Mouse (Mus musculus) v-Abl transformed pro-B cells (cell line): ENCODE data around the gene Nhlrc1.

Experiments used
- in situ Hi-C, 2 experiments: fragments of 400-800 bp; cut with MboI; formaldehyde crosslinking; loops; one replicate each; pipeline ENCODE4 v1.15.1; 2025; ENCODE audit not compliant: unreplicated experiment in 2 of 2

The Nhlrc1 gene

GRCm38 (mm10) chr13:47014334-47015194, at the start of gene Nhlrc1:
Gene Nhlrc1, minus strand, starts transcription at chr13:47014850.
- in situ Hi-C loops: no loop called here

DNA sequence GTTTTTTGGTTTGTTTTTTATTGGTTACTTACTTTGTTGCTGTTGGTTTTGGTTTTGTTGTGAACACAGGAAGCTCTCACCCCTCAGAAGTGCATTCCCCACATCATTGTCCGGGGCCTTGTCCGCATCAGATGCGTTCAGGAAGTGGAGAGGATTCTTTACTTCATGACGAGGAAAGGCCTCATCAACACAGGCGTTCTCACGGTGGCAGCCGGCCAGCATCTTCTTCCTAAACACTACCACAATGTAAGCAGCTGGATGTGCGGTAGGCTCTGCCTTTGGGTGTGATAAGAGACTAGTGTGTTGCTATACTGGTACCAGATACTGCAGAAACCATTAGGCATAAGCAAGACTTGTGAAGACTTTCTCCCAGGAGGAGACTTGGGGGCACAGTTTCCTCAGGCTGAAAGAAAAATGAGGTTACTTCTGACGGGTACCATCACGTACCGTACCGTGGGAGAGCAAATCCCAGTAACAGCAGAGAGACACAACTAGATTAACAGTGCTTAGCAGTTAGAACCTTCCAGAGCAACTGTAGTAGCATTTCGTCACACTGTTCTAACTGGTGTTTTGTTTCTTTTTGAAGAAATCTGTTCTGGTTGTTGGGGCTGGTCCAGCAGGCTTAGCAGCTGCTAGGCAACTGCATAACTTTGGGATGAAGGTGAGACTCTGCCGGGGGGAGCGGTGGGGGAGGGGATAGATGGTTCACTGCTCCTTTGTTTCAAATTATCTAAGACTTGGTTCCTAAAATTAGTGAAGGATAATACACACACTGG, 49.5 kb upstream of the Nhlrc1 start:
- in situ Hi-C loops: no loop called here

- in situ Hi-C loops: no loop called here
These were observed 48.1 kb upstream of the Nhlrc1 start for GRCm38 (mm10) chr13:47062756-47063155.

DNA sequence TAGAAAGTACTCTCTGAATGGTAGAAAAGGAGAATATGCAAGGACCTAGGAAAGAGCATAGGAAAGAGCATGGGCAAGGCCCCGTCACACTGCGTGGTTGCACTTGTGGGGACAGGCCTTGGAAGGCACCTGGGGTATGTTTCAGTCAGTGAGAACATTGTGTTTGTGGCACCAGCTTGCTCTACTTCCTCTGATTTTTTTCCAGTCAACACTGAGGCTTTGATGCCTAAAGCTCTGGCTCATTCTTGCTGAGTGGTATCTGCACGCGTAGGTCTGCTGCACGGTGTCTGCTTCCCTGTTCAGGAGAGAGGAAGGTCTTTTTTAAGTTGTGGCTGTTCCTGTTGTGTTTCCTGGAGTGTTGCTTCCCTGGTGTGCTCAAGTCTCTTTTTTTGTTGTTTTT, 42.1 kb upstream of the Nhlrc1 start:
- in situ Hi-C loops: no loop called here

- in situ Hi-C loops: no loop called here
These were observed 41.5 kb upstream of the Nhlrc1 start for GRCm38 (mm10) chr13:47056126-47056525.

- in situ Hi-C loops: no loop called here
These were observed 39.3 kb upstream of the Nhlrc1 start for GRCm38 (mm10) chr13:47053971-47054370.

GRCm38 (mm10) chr13:47050009-47050408, 35.4 kb upstream of the Nhlrc1 start:
- in situ Hi-C loops: no loop called here

GRCm38 (mm10) chr13:47047996-47048395, 33.3 kb upstream of the Nhlrc1 start:
- in situ Hi-C loops: loop anchor here (10.0 to 25.0 kb wide), 4 partner anchors 57 to 1086 kb away; partner anchors contain the start of genes Dek (in 2 of the 2), Fam8a1 (in 2 of the 2), Nup153 (in 2 of the 2) and Atxn1 (in 1 of the 2)

DNA sequence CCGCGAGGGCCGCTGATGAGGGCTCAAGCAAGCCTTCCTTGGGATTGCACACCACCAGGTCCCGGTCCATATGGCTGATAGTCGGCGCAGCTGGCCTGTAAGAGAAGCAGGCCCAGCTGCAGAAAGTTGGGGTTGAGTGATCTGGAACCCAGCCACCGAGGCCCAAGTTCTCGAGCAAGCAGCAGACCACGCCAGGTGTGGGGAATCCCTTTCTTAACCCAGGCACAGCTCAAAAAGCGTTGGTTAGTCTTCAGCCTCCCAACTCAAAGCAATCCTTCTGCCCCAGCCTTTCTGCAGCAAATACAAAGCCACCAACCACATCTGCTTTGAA, 29.9 kb upstream of the Nhlrc1 start, which contains the start of gene Tpmt:
Gene Tpmt, minus strand, starts transcription at position 121 of the 331 bp plus-strand sequence.
- in situ Hi-C loops: loop anchor here (10.0 to 25.0 kb wide), 4 partner anchors 60 to 1082 kb away; partner anchors contain the start of genes Dek (in 2 of the 2), Fam8a1 (in 2 of the 2), Nup153 (in 2 of the 2) and Atxn1 (in 1 of the 2)

DNA sequence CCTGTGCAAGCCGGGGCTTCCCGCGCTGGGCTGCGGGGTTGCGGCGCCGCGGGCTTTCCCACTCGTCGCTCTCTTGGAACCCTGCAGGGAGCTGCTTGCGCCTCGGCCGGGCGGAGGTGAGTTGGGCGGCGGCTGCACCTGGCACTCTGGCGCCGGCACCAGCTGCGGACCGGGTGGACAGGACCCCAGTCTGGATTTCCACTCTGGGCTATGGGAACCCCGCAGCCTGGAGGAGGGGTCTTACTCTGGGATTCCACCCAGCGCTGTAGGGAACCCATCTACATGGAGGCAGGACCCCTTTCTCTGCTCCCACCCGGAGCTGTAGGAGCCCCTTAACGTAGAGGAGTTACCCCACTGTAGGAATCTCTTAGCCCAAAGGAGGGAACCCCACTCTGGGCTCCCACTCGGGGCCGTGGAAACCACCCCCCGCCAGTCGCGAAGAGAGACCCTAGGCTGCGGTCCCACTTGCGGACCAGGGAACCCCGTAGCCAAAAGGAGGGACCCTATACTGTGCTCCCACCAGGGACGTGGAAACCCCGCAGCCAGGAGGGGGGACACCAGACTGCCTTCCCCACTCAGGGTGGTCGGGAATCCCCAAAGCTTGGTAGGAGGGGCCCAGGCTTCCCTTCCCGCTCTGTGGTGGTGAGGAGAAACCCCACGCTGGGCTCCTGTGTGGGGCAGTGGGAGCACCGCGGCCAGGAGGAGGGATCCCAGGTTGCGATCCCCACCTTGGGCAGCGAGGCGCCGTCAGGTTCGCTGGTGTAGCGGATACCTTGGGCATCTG, 29.4 kb upstream of the Nhlrc1 start:
- in situ Hi-C loops: loop anchor here (10.0 to 25.0 kb wide), 4 partner anchors 61 to 1082 kb away; partner anchors contain the start of genes Dek (in 2 of the 2), Fam8a1 (in 2 of the 2), Nup153 (in 2 of the 2) and Atxn1 (in 1 of the 2)

- in situ Hi-C loops: loop anchor here (10.0 to 25.0 kb wide), 4 partner anchors 62 to 1081 kb away; partner anchors contain the start of genes Dek (in 2 of the 2), Fam8a1 (in 2 of the 2), Nup153 (in 2 of the 2) and Atxn1 (in 1 of the 2)
These were observed 28.5 kb upstream of the Nhlrc1 start, which contains the start of gene Kdm1b for GRCm38 (mm10) chr13:47043030-47043680. Gene Kdm1b, plus strand, starts transcription at chr13:47043499.

DNA sequence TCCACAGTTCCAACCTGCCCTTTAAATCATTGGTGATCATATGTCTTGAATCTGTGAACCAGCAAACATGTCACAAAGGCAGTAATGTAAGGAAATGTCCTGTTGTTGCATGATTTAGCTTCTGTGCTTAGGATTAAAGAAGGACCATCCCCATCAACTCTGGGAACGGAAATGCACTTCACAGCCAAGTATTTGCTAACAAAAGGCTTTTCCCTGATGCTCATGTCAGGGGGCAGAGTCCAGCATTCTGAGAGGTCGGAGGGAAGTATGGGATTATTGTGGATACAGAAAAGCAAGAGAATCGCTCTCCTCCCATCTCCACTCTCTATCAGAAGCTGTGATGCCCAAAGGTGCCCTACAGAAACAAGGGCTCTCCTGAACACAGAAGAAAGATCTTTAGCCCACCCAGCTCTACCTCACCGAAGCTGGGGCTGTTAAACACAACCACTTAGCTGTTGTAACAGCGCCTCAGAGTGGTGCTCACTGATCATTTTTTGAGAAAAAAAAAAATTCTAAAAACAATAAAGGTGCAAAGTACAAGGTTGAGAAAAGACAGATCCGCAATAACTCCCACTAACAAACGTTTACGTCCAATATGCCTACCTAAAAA, 27.5 kb upstream of the Nhlrc1 start:
- in situ Hi-C loops: loop anchor here (10.0 to 25.0 kb wide), 4 partner anchors 63 to 1080 kb away; partner anchors contain the start of genes Dek (in 2 of the 2), Fam8a1 (in 2 of the 2), Nup153 (in 2 of the 2) and Atxn1 (in 1 of the 2)

DNA sequence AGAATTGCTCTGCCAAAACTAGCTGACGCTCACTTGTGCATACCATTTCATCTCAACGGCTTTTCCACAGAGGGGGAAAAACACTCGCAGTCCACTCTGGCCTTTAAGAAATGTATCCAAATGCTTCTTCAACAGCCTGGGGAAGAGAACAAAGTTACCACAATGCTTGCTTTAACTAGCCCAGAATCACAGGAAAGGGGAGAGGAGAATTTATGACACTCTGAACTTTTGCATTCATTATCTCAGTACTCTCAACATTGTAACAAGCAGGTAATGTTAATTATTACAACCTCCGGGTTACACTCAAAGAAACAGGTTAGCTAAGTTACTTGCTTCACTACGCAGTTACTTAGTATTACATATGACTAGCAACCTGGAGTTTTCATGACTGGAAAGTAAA, 25.4 kb upstream of the Nhlrc1 start:
- in situ Hi-C loops: loop anchor here (10.0 to 25.0 kb wide), 4 partner anchors 65 to 1078 kb away; partner anchors contain the start of genes Dek (in 2 of the 2), Fam8a1 (in 2 of the 2), Nup153 (in 2 of the 2) and Atxn1 (in 1 of the 2)

DNA sequence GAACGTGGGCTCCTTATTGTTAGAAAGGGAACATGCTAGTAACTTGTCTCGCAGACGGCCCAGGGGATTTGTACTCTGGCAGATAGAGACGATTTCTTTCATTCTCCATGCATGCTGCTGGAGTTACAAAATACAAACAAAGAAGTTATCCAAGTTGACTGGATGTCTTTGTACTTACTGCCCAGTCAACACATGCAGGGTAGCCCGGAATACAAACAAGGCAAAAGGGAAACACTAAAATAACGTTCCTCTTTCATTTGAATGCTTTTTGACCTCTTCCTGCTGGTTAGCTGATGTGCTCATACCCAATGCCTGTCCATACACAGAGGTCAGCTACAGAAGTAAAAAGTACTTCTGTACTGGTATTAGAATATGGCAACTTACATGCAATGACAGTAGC, 23.3 kb upstream of the Nhlrc1 start:
- in situ Hi-C loops: loop anchor here (25.0 kb wide), 3 partner anchors 301 to 1076 kb away; partner anchors contain the start of genes Fam8a1 (in 2 of the 2), Nup153 (in 2 of the 2) and Atxn1 (in 1 of the 2)

GRCm38 (mm10) chr13:47033602-47034001, 19.0 kb upstream of the Nhlrc1 start:
- in situ Hi-C loops: loop anchor here (25.0 kb wide), 3 partner anchors 296 to 1071 kb away; partner anchors contain the start of genes Fam8a1 (in 2 of the 2), Nup153 (in 2 of the 2) and Atxn1 (in 1 of the 2)

GRCm38 (mm10) chr13:47030376-47031107, 15.9 kb upstream of the Nhlrc1 start:
- in situ Hi-C loops: loop anchor here (25.0 kb wide), 3 partner anchors 293 to 1068 kb away; partner anchors contain the start of genes Fam8a1 (in 2 of the 2), Nup153 (in 2 of the 2) and Atxn1 (in 1 of the 2)

- in situ Hi-C loops: no loop called here
These were observed 6.1 kb upstream of the Nhlrc1 start for GRCm38 (mm10) chr13:47020798-47021197.

- in situ Hi-C loops: no loop called here
These were observed 5.1 kb upstream of the Nhlrc1 start for GRCm38 (mm10) chr13:47019774-47020173.
